Mouse (Mus musculus) A20 (cell line): Measurements from ENCODE around the gene Pdzd3.
A peak's percentile ranks its signal among the peaks of the same experiment; 100 is the strongest.
"Not testable (repeated sequence)": the region's sequence is repeated elsewhere in the genome, so short reads cannot be mapped to it uniquely, and the experiment has no call there.

ENCODE experiments used
- DNase-seq: peaks from one replicate; pipeline ENCODE4 v3.0.0-alpha.2; 2011; ENCODE audit warnings: low read depth, low spot score

Pdzd3 gene

DNA sequence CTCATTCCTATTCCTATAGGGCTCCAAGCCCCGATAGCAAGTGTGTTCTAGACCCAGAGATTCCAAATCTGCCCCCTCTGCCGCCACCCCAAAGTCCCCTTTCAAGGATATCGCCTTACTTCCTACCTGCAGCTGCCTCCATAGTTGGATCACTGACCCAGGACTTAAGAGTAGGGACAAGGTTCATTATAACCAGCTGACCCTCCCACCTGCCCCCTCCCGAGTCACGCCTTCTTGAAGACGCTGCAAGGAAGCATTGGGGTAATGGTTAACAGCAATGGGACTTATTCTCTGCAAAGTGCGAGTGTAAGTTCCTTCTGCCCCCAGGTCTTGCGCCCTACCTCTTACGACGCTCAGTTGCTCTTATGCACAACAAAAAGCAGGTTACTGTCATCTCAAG, at the start of gene Pdzd3:
TSS of gene Pdzd3 (minus strand) at position 158 of the 400 bp plus-strand sequence.
- DNase-seq = no peak

DNA sequence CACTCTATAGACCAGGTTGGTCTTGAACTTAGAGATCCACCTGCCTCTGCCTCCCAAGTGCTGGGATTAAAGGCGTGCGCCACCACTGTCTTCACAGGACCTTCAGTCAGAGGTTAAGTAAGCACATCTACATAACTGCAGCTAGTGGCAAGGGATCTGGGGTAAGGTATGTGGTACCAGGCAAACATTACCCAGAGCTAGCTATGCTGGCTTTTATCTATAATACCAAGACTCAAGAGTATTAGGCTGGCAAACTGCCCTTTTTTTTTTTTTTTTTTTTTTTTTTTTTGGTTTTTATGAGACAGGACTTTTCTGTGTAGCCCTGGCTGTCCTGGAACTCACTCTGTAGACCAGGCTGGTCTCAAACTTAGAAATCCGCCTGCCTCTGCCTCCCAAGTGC, 48.7 kb upstream of the Pdzd3 start:
- DNase-seq = not testable (repeated sequence)

DNA sequence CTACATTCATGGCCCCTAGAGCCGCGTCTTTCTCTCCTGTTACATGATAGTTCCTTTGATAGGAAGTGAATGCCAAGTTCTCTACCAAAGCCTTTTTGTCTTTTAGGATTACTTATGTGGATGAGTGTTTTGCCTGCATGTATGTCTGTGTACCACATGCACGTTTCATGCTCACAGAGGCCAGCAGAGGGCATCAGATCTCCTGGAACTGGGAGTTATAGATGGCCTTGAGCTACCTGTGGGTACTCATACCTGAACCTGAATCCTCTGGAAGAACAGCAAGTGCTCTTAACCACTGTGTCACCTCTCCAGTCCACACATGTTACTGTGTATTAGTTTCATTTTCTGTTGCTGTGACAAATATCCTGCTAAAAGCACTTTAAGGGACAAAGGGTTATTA, 41.2 kb upstream of the Pdzd3 start:
- peak; percentile 63 for DNase-seq

DNA sequence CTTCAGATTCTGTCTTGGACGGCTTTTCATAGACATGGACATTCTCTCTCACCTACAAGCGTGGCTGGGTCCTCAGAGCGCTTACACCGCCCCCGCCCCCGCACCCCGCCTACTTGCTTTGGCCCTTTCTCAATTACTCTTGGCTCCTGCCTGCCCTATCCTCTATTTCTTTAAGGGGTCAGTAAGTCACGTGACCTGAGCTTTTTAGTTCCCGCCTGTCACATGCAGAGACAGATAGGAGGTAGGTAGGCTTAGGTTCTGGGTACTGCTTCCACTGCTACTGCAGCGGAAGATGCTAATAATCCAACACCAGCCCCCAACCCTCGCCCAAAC, 37.7 kb upstream of the Pdzd3 start:
- DNase-seq = no peak

DNA sequence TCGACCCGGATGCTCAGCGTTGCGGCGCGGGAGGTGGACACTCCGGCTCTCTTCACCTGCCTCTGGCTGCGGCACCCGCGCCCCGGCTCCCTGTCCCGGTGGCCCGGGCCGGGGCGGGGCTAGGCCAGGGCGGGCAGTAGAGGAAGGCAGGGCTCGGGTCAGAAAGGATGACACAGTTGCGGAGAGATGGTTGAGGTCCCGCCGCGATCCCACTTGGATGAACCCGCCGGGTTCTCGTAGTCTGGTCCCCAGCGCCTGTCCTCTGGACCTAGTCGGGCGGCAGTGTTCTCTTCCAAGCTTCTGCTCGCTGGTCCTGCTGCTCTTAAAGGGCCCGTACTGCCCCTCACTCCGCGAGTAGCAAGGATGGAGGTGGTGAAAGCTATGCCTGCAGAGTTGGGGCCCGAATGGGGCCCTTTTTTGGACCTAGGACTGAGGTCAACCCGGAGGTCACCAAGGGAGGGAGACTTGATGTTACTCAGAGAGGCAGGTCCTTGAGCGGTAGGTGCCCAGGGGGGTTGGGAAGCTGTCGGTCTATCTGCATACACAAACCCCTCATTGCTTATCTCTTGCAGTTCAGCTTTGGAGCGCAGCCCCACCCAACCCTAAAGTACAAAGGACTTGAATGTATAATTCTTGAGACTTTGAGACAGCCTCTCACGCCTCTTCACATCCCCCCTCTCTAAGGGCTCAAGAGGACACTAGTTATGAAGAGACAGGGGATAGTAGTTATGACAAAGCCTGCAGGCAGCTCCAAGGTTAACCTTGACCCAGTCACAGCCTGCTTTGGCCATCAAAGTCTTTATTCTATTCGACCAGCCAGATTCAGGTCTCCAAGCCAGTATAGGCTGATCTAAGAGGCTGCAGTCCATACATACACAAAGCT, 37.0 kb upstream of the Pdzd3 start, which contains the start of gene Abcg4:
TSS of gene Abcg4 (minus strand) at position 540 of the 883 bp plus-strand sequence.
- DNase-seq = no peak

DNA sequence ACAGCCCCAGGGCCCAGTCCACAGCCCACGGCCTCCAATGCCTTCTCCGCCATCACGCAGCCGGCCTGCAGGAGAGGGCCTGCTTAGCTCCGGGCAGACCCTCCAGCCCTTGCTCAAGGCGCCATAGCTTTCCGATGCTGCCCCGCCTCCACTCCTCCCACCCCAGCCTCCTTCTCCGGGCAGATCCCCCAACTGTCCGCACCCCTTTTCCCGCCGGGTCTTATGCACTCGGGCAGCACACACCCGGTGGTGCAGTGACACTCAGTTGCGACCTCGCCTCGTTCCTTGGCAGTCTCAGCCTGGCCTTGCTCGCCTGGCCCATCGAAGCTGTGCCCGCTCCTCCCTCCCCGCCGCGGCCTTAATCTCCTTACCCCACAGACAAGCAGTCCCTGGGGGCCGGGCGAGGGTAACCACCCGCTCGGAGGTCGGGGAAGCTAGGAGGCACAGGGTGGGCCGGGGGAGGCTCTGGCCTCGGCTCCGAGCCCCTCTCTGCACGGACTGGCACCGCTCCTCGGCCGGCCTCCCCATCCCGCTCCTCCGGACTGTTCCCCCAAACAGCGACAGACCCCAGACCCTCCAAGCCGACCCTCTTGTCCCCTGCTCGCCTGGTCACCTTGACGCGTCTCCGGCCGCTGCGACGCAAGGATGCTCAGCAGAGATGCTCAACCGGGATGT, 36.3 kb upstream of the Pdzd3 start:
- DNase-seq = no peak

DNA sequence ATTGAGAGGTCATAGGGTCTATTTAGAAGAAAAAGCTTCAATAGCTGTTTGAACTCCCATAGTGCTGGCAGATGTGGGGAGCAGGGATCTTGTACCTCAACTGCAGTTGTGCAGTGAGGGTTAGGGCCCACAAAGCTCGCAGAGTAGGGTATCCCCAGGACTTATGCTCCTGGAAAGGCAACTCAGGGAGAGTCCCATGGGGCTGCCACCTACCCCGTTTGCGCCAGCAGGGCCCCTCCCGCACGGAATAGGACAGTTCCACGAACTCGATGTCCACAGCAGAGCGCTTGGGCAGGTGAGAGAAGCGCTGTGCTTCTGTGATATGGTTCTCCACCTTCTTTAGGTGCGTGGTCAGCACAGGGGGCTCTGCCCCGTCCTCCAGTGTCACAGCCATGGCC, 35.7 kb upstream of the Pdzd3 start:
- no peak for DNase-seq

DNA sequence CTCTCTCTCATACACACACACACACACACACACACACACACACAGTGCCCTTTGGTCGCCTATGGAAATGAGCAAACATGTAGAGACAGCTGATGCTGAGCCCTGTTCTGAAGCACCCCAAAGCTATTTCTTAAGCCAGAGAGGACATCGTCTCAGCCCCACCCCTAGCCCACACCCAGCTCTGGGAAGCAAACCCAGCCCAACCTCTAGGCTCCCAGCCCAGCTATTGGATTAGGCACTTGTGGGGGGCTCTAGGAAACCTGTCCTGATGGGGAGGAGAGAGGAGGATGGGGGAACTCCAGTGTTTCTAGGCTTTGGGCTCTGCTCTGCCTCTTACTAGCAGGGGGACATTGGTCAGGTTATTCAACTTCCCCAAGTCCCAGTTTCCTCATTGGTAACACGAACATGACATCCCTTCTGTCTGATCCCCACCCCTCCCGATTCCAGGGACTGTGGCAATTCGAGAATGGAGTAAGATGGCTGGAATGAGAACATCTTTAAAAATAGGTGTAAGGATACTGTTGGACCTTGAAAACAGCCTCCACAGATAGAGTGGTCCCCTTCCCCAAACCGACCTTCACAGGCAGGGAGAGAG, 35.1 kb upstream of the Pdzd3 start:
- DNase-seq = no peak

DNA sequence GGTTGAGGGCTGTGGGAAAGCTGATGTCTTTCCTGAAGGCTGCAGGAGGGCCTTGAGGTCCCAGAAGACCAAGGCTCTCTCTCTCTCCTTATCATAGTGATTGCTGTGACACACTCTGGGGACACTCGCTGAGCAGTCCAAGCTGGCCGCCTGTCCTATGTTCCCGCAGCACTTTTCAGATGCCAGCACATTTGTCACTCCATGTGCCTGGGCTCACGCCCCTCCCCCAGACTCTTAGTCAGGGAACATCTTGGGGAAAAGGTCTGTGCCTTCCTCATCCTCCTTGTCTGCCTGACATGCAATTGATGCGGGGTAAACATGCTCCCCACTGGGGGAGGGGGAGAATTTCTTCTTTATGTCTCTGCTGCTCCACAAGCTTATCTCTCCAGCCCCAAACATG, 31.9 kb upstream of the Pdzd3 start:
- DNase-seq = no peak

DNA sequence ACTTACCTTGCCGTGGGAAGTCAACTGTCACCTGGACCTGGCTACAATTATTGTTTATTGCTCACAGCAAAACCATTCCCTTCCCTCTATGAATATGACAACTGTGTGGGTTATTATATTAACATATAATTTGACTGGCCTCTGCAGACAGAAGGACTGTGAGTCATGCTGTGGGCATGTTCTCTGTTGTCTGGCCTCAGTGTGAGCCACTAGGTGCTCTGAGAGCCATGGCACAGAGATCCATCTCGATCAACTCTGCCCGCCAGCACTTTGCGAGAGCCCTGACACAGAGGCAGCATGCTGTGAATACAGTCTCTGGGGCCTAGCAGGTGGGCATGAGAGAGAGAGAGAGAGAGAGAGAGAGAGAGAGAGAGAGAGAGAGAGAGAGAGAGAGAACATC, 18.7 kb upstream of the Pdzd3 start:
- no peak for DNase-seq

DNA sequence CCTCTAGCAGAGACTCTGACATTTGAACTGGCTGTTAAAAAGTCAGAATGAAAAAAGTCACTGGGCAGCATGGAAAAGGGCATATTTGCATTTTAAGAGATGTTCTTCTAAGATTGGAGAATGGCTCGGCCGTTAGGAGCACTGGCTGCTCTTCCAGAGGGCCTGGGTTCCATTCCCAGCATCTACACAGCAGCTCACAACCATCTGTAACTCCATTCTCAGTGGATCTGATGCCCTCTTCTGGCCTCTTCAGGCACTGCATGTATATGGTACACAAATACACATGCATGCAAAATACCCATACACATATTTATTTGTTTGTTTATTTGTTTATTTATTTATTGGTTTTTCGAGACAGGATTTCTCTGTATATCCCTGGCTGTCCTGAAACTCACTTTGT, 17.8 kb upstream of the Pdzd3 start:
- peak; percentile 56 for DNase-seq

DNA sequence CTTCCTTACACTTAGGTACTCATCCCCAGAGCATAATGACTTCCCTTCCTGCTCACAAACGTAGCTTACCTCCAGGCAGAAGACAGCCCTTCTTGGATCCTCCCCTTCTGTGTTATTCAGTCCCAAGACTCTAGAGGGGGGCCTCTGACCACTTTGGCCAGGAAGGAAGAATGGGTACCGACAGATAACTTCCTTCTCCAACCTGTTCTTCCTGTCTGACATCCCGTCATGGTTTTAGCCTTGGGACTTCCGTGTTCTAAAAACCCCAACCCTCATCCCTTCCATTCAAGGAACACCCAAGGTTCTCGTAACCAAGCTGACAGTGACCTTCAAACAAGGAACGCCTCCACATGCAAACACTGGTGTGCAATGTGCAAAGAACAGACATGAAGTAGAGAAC, 17.2 kb upstream of the Pdzd3 start, which contains the start of gene Nlrx1:
TSS of gene Nlrx1 (minus strand) at position 168 of the 400 bp plus-strand sequence.
- no peak for DNase-seq

DNA sequence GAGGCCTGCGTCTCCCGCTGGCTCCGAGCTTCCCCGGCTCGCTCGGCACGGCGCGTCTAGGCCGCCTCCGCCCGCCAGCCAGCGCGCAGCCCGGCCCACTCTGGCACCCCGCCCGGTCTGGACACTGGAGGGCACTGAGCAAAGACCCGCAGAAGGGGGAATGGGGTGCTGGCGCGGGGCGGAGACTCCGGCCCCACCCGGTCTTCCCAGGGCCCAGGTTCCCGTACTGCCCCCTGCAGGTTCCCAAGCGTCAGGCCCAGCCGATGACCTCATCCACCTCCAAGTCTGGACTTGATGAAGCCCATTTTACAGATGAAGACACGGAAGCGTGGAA, 16.7 kb upstream of the Pdzd3 start:
- peak; percentile 82 for DNase-seq

DNA sequence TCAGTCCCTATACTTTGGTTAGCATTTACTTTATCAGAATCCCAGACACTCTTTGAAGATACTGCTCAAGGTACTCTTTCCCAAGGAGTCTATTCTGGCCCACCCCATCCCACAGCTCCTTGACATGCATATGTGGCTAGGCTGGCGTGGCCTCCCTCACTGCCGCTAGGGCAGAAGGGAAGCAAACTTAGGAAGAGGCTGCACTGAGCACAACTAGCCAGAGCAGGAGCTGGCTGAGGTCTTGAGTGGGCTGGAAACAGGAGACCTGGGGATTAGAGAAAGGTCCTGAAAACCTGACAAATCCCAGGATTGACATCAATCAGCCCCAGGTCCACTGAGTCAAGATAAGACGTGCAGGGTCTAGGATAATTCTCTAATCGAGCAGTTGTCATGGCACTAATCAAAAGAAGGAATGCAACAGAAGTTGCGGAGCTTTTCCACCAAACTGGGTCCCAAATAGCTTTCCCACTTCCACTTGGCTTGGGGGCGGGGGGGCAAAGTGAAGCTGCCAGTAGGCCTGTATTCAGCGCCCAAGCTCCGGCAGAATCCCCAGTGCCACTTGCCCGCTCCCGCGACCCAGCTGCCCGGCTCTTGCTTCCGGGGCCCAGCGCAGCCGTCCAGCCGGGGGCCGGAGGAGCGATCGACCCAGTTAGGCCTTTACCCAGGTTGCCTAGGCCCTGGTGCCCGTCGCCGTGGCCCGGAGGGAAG, 16.2 kb upstream of the Pdzd3 start:
- DNase-seq = no peak

DNA sequence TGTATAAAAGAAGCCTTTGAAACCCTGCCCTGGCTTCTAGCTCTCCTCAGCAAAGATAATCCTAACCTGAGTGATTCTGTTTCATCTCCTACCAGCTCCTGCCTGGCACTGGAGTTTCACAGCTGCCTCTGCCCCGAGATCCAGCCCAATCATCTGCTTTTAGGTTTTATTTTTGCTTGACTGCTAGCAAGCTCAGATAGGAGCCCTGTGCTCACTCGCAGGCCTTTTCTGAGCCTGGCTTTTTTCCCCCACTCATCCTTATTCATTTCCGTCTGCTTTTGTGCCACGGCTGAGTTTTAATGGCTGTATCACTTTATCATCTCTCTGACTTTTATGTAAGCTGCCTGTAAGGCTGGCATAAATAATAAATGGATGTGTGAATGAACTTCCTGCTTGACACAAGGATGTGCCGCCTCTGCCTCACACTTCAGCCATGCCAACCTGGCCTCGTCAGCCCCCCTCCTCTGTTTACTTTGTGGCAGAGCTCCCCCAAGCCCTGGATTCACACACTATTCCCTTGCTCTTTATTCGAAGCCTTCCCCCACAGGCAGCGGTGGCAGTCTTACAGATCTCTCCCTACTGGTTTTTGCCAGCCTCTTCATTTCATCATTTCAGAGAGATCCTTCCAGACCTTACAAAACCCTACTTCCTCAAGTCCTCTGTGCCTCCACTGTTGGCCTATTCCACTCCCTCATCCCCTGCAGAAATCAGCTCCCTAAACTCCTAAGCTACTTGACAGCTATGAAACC, 15.4 kb upstream of the Pdzd3 start:
- DNase-seq = no peak

DNA sequence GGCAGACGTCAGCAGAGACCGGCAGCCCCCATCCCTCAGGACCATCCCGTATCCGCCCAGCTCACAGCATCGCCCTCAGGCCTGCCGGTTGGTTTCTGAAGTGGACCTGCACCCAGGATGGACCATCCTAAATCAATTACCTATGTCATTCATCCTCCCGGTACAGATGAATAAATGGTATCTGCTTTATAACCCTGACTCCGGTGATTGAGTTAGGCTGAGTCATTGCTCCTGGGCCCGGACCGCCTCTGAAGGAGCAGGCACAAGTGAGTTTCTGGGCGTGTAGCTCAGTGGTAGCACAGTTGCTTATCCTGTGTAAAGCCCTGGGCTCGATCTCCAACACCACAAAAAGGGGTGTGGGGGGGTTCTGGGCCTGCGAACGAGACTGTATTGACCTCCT, 10.1 kb upstream of the Pdzd3 start:
- no peak for DNase-seq

DNA sequence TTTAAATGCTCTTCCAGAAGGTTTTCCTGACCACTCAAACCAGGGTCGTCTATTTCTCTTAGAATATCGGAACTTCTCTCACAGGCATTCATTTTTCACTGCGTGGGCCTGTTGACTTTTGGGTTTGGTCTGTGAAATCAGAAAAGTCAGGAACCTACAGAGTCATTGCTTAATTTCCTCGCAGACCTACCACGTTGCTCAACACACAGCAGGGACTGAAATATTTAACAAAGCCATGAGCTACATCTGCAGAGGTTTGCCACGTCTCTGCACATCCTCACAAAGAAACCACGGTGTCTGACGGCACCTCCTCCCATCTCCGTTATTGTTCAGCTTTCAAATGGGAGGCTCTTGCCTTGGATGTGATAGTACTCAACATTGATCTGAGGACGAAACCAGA, 7.7 kb upstream of the Pdzd3 start:
- no peak for DNase-seq

DNA sequence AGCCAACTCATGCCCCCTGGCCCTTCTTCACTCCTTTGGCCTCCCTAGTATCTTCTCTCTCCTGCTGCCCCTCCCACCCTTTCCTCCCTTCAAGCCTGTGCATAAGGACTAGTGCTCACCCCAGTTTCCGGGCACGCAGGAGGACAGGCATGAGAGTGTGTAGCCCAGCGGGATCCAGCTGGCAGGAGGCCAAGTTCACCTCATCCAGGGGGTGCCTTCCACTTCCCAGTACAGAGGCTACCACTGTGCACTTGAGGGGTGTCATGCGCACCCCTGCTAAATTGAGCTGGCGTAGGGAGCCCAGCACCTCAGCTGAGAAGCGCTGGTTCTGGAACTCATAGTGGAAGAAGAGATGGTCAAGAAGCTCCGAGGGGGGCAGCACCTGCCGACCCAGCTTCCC, 4.9 kb upstream of the Pdzd3 start:
- no peak for DNase-seq

DNA sequence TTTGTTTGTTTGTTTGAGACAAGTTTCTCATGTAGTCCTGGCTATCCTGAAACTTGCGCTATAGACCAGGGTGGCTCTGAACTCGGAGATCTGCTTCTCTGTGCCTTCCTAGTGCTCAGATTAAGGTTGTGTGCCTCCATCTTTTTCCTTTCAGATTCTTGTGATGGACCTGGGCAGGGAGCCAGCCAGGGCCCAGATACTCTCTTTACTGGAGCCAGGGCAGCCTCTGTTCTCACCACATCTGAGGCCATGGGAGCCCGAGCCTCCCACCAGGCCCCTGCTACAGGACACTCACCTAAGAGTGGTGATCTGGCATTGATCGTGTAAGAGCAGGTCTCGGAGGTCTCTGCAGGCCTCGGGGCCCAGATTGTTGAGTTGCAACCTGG, 3.9 kb upstream of the Pdzd3 start:
- no peak for DNase-seq

DNA sequence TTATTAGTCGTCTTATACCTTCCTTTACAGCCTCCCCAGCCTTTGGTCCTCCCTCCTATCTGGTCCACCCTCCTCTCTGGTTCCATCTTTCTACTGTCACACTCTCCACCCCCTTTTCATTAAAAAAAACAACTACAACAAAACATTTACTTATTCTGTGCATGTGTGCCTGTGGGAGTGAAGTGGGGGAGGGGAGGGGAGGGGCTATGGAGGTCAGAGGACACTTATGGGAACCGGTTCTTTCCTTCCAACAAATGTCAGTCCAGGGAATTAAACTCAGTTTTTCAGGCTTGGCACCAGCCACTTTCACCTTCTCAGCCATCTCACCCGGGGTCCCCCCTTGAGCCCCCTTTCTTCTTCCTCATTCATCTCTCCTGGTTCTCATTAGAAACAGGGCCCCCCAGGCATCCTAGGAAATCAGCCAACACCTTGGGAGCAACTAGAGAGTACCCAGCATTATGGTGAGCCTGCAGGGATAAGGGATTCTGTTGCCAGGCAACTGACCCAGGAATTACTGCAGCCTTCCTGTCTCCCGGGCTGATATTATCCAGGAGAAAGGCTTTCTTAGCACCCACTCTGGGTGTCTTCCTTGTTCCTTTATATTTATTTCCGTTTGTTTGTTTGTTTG, 3.4 kb upstream of the Pdzd3 start:
- no peak for DNase-seq

DNA sequence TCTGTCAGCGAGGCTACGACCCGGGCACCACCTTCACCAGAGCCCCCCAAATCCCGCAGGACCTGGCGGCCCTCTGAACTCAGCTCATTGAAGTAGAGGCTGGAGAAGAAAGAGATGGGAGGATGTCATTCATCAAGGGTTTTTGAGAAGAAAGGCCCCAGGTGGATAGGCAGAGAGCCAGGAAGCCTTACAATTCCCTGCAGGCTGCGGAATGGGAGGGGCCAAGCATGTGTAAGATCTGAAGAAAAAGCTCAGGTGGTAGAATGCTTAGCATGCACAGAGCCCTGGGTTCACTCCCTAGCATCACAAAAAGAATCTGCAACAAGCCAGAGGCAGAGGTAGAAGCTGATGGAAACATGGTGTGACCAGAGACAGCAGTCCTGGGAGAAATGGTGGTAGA, 2.2 kb upstream of the Pdzd3 start:
- DNase-seq = no peak
